Mouse (Mus musculus): ENCODE measurements around the gene Shbg. TPM values are rescaled to one million over a fixed set of nuclear protein-coding genes. Genes with fewer than 3 reads are reported as not detected.
"Not testable (repeated sequence)": the region's sequence is repeated elsewhere in the genome, so short reads cannot be mapped to it uniquely, and the experiment has no call there.

Gene Shbg
- polyA plus RNA-seq, 1 experiment = 16.4 TPM

DNA sequence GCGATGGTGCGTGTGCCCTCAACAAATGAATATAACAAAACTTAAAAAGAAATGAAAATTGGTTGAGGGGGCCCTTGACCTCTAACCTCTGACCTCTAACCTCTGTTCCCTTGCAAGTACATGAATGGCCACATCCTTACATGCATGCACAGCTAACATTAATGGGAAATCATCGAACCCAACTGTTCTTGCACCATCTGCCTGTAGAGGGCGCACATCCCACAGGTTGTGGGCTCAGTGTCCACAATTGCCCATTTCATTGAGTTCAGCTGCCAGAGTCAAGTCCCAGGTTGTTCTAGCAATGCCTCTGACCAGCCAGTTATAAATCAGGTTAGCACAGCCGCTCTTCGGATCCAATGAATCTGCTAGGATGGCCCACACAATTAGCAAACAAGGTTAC is 10.6 kb upstream of the Shbg start:
- no peaks in the 10 kb centered on the region for H3K27me3 ChIP-seq (ENCODE audit: control insufficient read depth, insufficient read depth, low read length)
- H3K27ac ChIP-seq (ENCODE audit: control insufficient read depth, insufficient read depth, low read depth, low read length) = no peak overlapping the region
- TF ChIP-seq POLR2A (IDR thresholded peaks at IDR 0.05; ENCODE audit: control insufficient read depth, low read depth, low read length) = no peak
- peak; percentile 95; the same call in 1 of the 2 replicates for TF ChIP-seq CTCF (IDR thresholded peaks at IDR 0.05; ENCODE audit: control insufficient read depth, insufficient read depth, insufficient replicate concordance, low read depth, low read length)
- H3K4me1 ChIP-seq (ENCODE audit: control insufficient read depth, insufficient read depth, low read length) = peaks cover under 1% of the 10 kb centered on the region
- no peak overlapping the region for H3K4me3 ChIP-seq (ENCODE audit: control insufficient read depth, low read depth, low read length)
- no peaks in the 10 kb centered on the region for H3K36me3 ChIP-seq (ENCODE audit: control insufficient read depth, insufficient read depth, low read length)

DNA sequence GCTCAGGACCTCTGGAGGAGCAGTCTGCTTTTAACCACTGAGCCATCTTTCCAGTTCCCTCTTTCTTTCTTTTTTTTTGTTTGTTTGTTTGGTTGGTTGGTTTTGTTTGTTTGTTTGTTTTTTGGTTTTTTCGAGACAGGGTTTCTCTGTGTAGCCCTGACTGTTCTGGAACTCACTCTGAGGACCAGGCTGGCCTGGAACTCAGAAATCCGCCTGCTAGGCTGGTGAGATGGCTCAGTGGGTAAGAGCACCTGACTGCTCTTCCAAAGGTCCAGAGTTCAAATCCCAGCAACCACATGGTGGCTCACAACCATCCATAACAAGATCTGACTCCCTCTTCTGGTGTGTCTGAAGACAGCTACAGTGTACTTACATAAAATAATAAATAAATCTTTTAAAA is 6.6 kb upstream of the Shbg start:
- H3K27ac ChIP-seq (ENCODE audit: control insufficient read depth, insufficient read depth, low read depth, low read length); H3K4me3 ChIP-seq (ENCODE audit: control insufficient read depth, low read depth, low read length); H3K36me3 ChIP-seq (ENCODE audit: control insufficient read depth, insufficient read depth, low read length); H3K27me3 ChIP-seq (ENCODE audit: control insufficient read depth, insufficient read depth, low read length): not testable (repeated sequence)
- peaks cover 16% of the 10 kb centered on the region for H3K4me1 ChIP-seq (ENCODE audit: control insufficient read depth, insufficient read depth, low read length)

DNA sequence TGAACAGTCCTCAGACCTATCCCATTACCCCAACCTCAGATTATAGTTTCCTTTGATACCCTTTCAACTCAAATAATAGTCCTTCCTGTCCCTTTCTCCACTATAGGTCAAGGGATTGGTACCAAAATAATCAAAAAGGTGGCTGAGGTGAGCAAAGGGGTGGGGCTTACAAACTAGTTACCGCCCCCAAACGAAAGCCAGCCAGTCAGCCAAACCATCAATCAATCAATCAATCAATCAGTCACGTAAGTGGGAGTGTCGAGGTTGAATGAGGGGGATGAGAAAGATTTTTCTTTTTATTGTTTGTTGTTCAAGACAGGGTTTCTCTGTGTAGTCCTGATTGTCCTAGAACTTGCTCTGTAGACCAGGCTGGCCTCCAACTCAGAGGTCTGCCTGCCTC is 5.3 kb upstream of the Shbg start:
- peaks cover 16% of the 10 kb centered on the region for H3K4me1 ChIP-seq (ENCODE audit: control insufficient read depth, insufficient read depth, low read length)
- H3K27ac ChIP-seq (ENCODE audit: control insufficient read depth, insufficient read depth, low read depth, low read length) = peak overlapping the region; percentile 84
- H3K36me3 ChIP-seq (ENCODE audit: control insufficient read depth, insufficient read depth, low read length) = no peaks in the 10 kb centered on the region
- peak overlapping the region; percentile 88; the same call in 1 of the 2 replicates for H3K4me3 ChIP-seq (ENCODE audit: control insufficient read depth, low read depth, low read length)
- TF ChIP-seq POLR2A (IDR thresholded peaks at IDR 0.05; ENCODE audit: control insufficient read depth, low read depth, low read length) (no peak), CTCF (IDR thresholded peaks at IDR 0.05; ENCODE audit: control insufficient read depth, insufficient read depth, insufficient replicate concordance, low read depth, low read length) (no peak)
- no peaks in the 10 kb centered on the region for H3K27me3 ChIP-seq (ENCODE audit: control insufficient read depth, insufficient read depth, low read length)

DNA sequence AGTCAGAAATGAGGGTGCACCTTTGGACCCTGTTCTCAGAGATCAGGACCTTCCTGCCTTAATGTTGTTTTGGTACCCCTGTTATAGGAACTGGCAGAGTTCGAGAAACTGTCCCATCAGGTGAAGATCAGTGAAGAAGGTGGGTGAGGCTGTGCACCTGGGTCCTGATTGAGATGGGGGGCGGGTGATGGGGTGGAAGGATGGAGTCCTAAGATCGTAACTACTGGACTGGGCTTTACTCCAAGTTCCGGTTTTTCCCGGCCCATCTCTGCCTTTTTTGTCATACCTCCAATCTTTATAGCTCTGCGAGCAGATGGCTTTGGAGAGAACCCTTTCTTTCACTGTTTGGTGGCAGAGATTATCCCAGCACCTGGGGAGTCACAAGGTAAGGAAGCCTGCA is 4.7 kb upstream of the Shbg start:
- Histone ChIP-seq H3K4me1 (ENCODE audit: control insufficient read depth, insufficient read depth, low read length) (peaks cover 16% of the 10 kb centered on the region), H3K27ac (ENCODE audit: control insufficient read depth, insufficient read depth, low read depth, low read length) (peak overlapping the region; percentile 84), H3K27me3 (ENCODE audit: control insufficient read depth, insufficient read depth, low read length) (no peaks in the 10 kb centered on the region), H3K36me3 (ENCODE audit: control insufficient read depth, insufficient read depth, low read length) (no peaks in the 10 kb centered on the region), H3K4me3 (ENCODE audit: control insufficient read depth, low read depth, low read length) (peak overlapping the region; percentile 88)
- TF ChIP-seq CTCF (IDR thresholded peaks at IDR 0.05; ENCODE audit: control insufficient read depth, insufficient read depth, insufficient replicate concordance, low read depth, low read length) = no peak
- TF ChIP-seq POLR2A (IDR thresholded peaks at IDR 0.05; ENCODE audit: control insufficient read depth, low read depth, low read length) = no peak

DNA sequence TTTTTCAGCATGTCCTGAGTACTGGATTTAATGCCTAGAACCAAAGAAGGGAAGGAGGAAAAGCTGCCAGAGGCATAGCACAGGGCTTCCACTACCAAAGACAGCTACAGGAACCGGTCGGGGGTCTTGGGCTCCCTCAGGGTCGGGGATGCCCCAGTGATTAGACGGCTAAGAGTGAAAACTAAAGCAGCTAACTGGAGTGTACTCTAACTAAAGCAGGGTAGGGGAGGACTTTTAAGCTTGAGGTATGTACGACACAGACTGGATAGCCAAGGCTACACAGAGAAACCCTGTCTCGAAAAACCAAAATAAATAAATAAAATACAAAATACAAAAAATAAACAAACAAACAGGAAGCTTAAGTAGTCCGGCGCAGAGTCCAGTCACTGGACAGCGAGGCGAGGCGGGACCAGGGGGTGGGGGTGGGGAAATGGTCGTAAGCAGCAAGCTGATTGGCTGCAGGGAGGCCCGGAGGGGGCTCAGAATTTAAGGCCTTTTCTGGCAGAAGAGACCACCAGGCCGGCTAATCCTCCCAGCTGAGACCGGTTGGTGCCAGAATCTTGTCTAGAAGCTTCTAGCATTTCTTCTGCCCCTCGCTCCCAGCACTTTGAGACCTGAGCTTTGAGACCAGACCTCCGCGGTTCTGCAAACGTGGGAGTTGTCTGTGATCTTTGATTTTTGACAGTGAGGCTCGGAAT is 4.0 kb upstream of the Shbg start, which contains the start of gene Sat2:
Gene Sat2 (plus strand): TSS at position 454 of the 698 bp plus-strand sequence.
- Histone ChIP-seq H3K4me1 (ENCODE audit: control insufficient read depth, insufficient read depth, low read length) (peaks cover 16% of the 10 kb centered on the region), H3K27ac (ENCODE audit: control insufficient read depth, insufficient read depth, low read depth, low read length) (peak within 1 kb of the TSS; percentile 84), H3K27me3 (ENCODE audit: control insufficient read depth, insufficient read depth, low read length) (no peaks in the 10 kb centered on the region), H3K36me3 (ENCODE audit: control insufficient read depth, insufficient read depth, low read length) (no peaks in the 10 kb centered on the region), H3K4me3 (ENCODE audit: control insufficient read depth, low read depth, low read length) (peak within 1 kb of the TSS; percentile 88)
- TF ChIP-seq CTCF (IDR thresholded peaks at IDR 0.05; ENCODE audit: control insufficient read depth, insufficient read depth, insufficient replicate concordance, low read depth, low read length) = no peak
- TF ChIP-seq POLR2A (IDR thresholded peaks at IDR 0.05; ENCODE audit: control insufficient read depth, low read depth, low read length) = 0 out of 2 replicates have a peak, but pooled peaks have one; percentile 19

DNA sequence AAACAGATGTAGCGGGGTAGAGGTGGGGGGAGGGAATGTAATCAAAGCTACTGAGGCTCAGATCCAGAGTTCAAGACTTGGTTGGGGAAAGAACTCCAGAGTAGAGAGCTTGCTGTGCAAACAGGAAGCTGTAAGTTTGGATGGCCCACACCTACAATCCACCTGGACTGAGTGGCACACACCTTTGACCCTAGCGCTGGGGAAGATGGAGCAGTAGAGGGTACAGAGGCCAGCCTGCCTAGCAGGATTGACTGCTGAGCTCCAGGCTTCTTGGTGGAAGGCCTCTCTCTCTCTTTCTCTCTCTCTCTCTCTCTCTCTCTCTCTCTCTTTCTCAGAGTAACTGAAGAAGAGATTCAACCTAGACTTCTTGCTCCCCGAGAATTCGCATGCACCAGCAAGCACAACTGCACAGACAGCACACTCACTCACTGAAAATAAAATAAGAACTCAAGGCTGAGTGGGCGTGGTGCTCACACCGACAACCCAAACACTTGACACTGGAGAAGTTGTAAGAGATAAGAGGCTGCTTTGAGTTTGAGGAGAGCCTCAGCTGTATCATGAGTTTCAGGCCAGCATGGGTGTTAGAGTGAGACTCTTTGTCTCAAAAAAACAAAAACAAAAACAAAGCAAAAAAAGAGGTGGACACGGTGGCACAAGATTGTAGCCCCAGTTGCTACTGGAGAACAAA is 2.8 kb upstream of the Shbg start:
- H3K27me3 ChIP-seq (ENCODE audit: control insufficient read depth, insufficient read depth, low read length) = no peaks in the 10 kb centered on the region
- H3K4me3 ChIP-seq (ENCODE audit: control insufficient read depth, low read depth, low read length) = no peak overlapping the region
- H3K4me1 ChIP-seq (ENCODE audit: control insufficient read depth, insufficient read depth, low read length) = peaks cover 16% of the 10 kb centered on the region
- no peak for TF ChIP-seq POLR2A (IDR thresholded peaks at IDR 0.05; ENCODE audit: control insufficient read depth, low read depth, low read length)
- TF ChIP-seq CTCF (IDR thresholded peaks at IDR 0.05; ENCODE audit: control insufficient read depth, insufficient read depth, insufficient replicate concordance, low read depth, low read length) = no peak
- H3K27ac ChIP-seq (ENCODE audit: control insufficient read depth, insufficient read depth, low read depth, low read length) = no peak overlapping the region; the same call in 1 of the 2 replicates
- H3K36me3 ChIP-seq (ENCODE audit: control insufficient read depth, insufficient read depth, low read length) = no peaks in the 10 kb centered on the region

DNA sequence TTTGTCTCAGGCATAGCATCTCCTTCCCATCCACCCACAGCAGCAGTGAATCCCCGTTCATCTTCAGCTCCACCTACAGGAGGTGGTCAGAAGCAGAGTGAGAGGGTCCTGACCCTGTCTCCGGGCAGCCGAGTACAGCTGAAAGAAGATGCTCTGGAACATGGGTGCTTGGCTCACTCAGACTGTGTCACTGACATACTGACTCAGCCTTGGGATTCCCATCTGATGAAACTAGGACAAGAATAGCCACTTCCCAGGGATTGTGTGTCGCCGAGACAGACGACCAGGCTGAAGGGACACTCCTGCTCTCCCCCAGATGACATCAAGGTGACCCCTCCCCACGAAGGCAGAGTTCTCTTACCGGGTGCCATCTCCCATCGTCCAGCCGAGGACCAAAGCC is 924 bp downstream of the Shbg start:
- TF ChIP-seq CTCF (IDR thresholded peaks at IDR 0.05; ENCODE audit: control insufficient read depth, insufficient read depth, insufficient replicate concordance, low read depth, low read length) (no peak), POLR2A (IDR thresholded peaks at IDR 0.05; ENCODE audit: control insufficient read depth, low read depth, low read length) (no peak)
- H3K27me3 ChIP-seq (ENCODE audit: control insufficient read depth, insufficient read depth, low read length) = no peaks in the 10 kb centered on the region
- peaks cover 14% of the 10 kb centered on the region for H3K4me1 ChIP-seq (ENCODE audit: control insufficient read depth, insufficient read depth, low read length)
- H3K4me3 ChIP-seq (ENCODE audit: control insufficient read depth, low read depth, low read length) = no peak overlapping the region
- no peaks in the 10 kb centered on the region for H3K36me3 ChIP-seq (ENCODE audit: control insufficient read depth, insufficient read depth, low read length)
- H3K27ac ChIP-seq (ENCODE audit: control insufficient read depth, insufficient read depth, low read depth, low read length) = peak overlapping the region; percentile 27; the same call in 1 of the 2 replicates

DNA sequence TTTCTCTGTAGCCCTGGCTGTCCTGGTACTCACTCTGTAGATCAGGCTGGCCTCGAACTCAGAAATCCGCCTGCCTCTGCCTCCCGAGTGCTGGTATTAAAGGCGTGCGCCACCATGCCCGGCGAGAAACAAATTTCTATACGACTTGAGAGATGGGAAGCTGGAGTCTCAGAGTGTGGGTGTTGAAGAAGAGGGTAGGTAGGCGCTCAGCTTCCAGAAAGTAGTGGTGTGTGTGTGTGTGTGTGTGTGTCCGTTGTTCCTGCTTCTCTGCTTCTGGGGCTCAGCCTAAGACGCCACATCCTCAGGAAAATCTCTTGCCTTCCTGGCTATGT is 3.5 kb downstream of the Shbg start:
- Histone ChIP-seq H3K4me1 (ENCODE audit: control insufficient read depth, insufficient read depth, low read length) (peaks cover 11% of the 10 kb centered on the region), H3K4me3 (ENCODE audit: control insufficient read depth, low read depth, low read length) (peak overlapping the region; percentile 40)
- H3K27ac ChIP-seq (ENCODE audit: control insufficient read depth, insufficient read depth, low read depth, low read length); H3K36me3 ChIP-seq (ENCODE audit: control insufficient read depth, insufficient read depth, low read length); H3K27me3 ChIP-seq (ENCODE audit: control insufficient read depth, insufficient read depth, low read length): not testable (repeated sequence)
